Mouse (Mus musculus) intestine, embryonic 16.5 days (tissue): ENCODE results near the gene Adam11. TPM values are rescaled to one million over a fixed set of nuclear protein-coding genes. Genes with fewer than 3 reads are reported as not detected.
A peak's percentile ranks its signal among the peaks of the same experiment; 100 is the strongest.

Experiments used
- ATAC-seq: fragments of 200-750 bp; cut with Nextera tagmentation; 2 replicates; pipeline ENCODE4 v1.8.0; 2017; ENCODE audit warnings: moderate TSS enrichment, moderate library complexity
- H3K27ac ChIP-seq: fragments of 300-500 bp; sonication (generic); 2 replicates; pipeline ENCODE4 v1.5.1; 2014; ENCODE audit warnings: mild to moderate bottlenecking, low read length
- H3K27me3 ChIP-seq: fragments of 300-500 bp; sonication (generic); replicated peaks from 2 replicates; pipeline ENCODE4 v1.6.1; 2014; ENCODE audit warnings: low read length, control low read depth, mixed read lengths; ENCODE audit not compliant: control insufficient read depth, insufficient read depth
- H3K36me3 ChIP-seq: fragments of 300-500 bp; sonication (generic); 2 replicates; pipeline ENCODE4 v1.6.1; 2014; ENCODE audit warnings: low read length, control low read depth; ENCODE audit not compliant: control insufficient read depth, insufficient read depth
- H3K4me1 ChIP-seq: fragments of 300-500 bp; sonication (generic); 2 replicates; pipeline ENCODE4 v1.6.1; 2014; ENCODE audit warnings: low read length, control low read depth, mixed read lengths; ENCODE audit not compliant: control insufficient read depth, insufficient read depth
- H3K4me2 ChIP-seq: fragments of 300-500 bp; sonication (generic); 2 replicates; pipeline ENCODE4 v1.6.1; 2014; ENCODE audit warnings: low read depth, low read length, control low read depth
- H3K4me3 ChIP-seq: fragments of 300-500 bp; sonication (generic); 2 replicates; pipeline ENCODE4 v1.5.1; 2014; ENCODE audit warnings: mild to moderate bottlenecking, low read length
- H3K9ac ChIP-seq: fragments of 300-500 bp; sonication (generic); 2 replicates; pipeline ENCODE4 v1.6.1; 2014; ENCODE audit warnings: low read depth, low read length
- H3K9me3 ChIP-seq: fragments of 300-500 bp; sonication (generic); 2 replicates; pipeline ENCODE4 v1.6.1; 2016; ENCODE audit warnings: low read length, control low read depth; ENCODE audit not compliant: control insufficient read depth
- WGBS: fragments of 180-500 bp; shearing (Covaris S2); extraction: QIAGEN DNeasy Blood & Tissue Kit; methylation state at CpG from one replicate; pipeline ENCODE4 v1.1.7; 2014; 5-methylcytosine and 5-hydroxymethylcytosine counted together
- polyA plus RNA-seq: library from polyadenylated mRNA; unstranded; fragments of >200 nt; fragmentation: Nextera tagmentation; extraction: Ambion mirVana; gene quantifications from 2 replicates; pipeline ENCODE4 v1.2.1, GENCODE M21; 2015

The Adam11 gene
- polyA plus RNA-seq, 1 experiment from 2014 or later = 3.1 TPM

- no peak overlapping the region for H3K4me2 ChIP-seq
- ATAC-seq = no peak
These were observed 12.9 kb upstream of the Adam11 start for GRCm38 (mm10) chr11:102748381-102748780.

GRCm38 (mm10) chr11:102749712-102750111 is 11.5 kb upstream of the Adam11 start:
- Histone ChIP-seq H3K9me3 (no peaks in the 10 kb centered on the region), H3K4me1 (peaks cover 4% of the 10 kb centered on the region; the same call in 1 of the 2 replicates), H3K4me2 (no peak overlapping the region), H3K4me3 (no peak overlapping the region), H3K9ac (no peak overlapping the region), H3K36me3 (no peaks in the 10 kb centered on the region), H3K27me3 (no peaks in the 10 kb centered on the region), H3K27ac (no peak overlapping the region)
- ATAC-seq = no peak
- 88% methylated on average over 2 of the region's 2 CpGs for WGBS

More at GRCm38 (mm10) chr11:102748381-102748780, 12.9 kb upstream of the Adam11 start:
- H3K27ac ChIP-seq = no peak overlapping the region
- H3K9me3 ChIP-seq = no peaks in the 10 kb centered on the region
- 73% methylated on average over 4 of the region's 4 CpGs for WGBS
- no peak overlapping the region for H3K4me3 ChIP-seq
- H3K27me3 ChIP-seq = no peaks in the 10 kb centered on the region
- no peaks in the 10 kb centered on the region for H3K4me1 ChIP-seq
- no peak overlapping the region for H3K9ac ChIP-seq
- no peaks in the 10 kb centered on the region for H3K36me3 ChIP-seq

GRCm38 (mm10) chr11:102752896-102753590 is 8.2 kb upstream of the Adam11 start:
- Histone ChIP-seq H3K27me3 (no peaks in the 10 kb centered on the region), H3K9me3 (no peaks in the 10 kb centered on the region), H3K27ac (no peak overlapping the region), H3K4me3 (no peak overlapping the region), H3K4me1 (peaks cover 5% of the 10 kb centered on the region; the same call in 1 of the 2 replicates), H3K36me3 (no peaks in the 10 kb centered on the region), H3K4me2 (no peak overlapping the region), H3K9ac (no peak overlapping the region)
- WGBS = 73% methylated on average over 13 of the region's 13 CpGs
- no peak for ATAC-seq

GRCm38 (mm10) chr11:102753591-102754324 is 7.5 kb upstream of the Adam11 start:
- H3K4me2 ChIP-seq = peak overlapping the region; percentile 50
- H3K4me3 ChIP-seq = no peak overlapping the region
- H3K4me1 ChIP-seq = peaks cover 5% of the 10 kb centered on the region; the same call in 1 of the 2 replicates
- H3K27ac ChIP-seq = no peak overlapping the region
- WGBS = 42% methylated on average over 18 of the region's 18 CpGs
- peak; percentile 52 for ATAC-seq
- H3K27me3 ChIP-seq = no peaks in the 10 kb centered on the region
- no peaks in the 10 kb centered on the region for H3K9me3 ChIP-seq
- no peaks in the 10 kb centered on the region for H3K36me3 ChIP-seq
- peak overlapping the region; percentile 5; the same call in 1 of the 2 replicates for H3K9ac ChIP-seq

- WGBS = 38% methylated on average over 4 of the region's 4 CpGs
- Histone ChIP-seq H3K4me1 (peaks cover 5% of the 10 kb centered on the region; the same call in 1 of the 2 replicates), H3K4me3 (no peak overlapping the region), H3K4me2 (peak overlapping the region; percentile 50), H3K27me3 (no peaks in the 10 kb centered on the region), H3K27ac (0 out of 2 replicates have a peak overlapping the region, but pooled peaks have one; percentile 7), H3K9me3 (no peaks in the 10 kb centered on the region), H3K9ac (peak overlapping the region; percentile 5; the same call in 1 of the 2 replicates), H3K36me3 (no peaks in the 10 kb centered on the region)
- ATAC-seq = no peak
These were observed 6.8 kb upstream of the Adam11 start for GRCm38 (mm10) chr11:102754416-102754815.

- ATAC-seq = no peak
- peaks cover under 1% of the 10 kb centered on the region; the same call in 1 of the 2 replicates for H3K27me3 ChIP-seq
- H3K4me1 ChIP-seq = peaks cover 5% of the 10 kb centered on the region; the same call in 1 of the 2 replicates
- no peaks in the 10 kb centered on the region for H3K36me3 ChIP-seq
- no peak overlapping the region for H3K4me2 ChIP-seq
- 79% methylated on average over 7 of the region's 7 CpGs for WGBS
- H3K9me3 ChIP-seq = no peaks in the 10 kb centered on the region
- no peak overlapping the region for H3K9ac ChIP-seq
- H3K4me3 ChIP-seq = no peak overlapping the region
- H3K27ac ChIP-seq = no peak overlapping the region
These were observed 5.8 kb upstream of the Adam11 start for GRCm38 (mm10) chr11:102755391-102755790.

- H3K4me2 ChIP-seq = no peak overlapping the region
- no peak overlapping the region for H3K4me3 ChIP-seq
- H3K27ac ChIP-seq = no peak overlapping the region
- H3K36me3 ChIP-seq = no peaks in the 10 kb centered on the region
- peaks cover 11% of the 10 kb centered on the region for H3K4me1 ChIP-seq
- 91% methylated on average over 2 of the region's 2 CpGs for WGBS
- H3K9me3 ChIP-seq = no peaks in the 10 kb centered on the region
- H3K27me3 ChIP-seq = peaks cover 14% of the 10 kb centered on the region; the same call in 1 of the 2 replicates
- no peak overlapping the region for H3K9ac ChIP-seq
- no peak for ATAC-seq
These were observed 2.3 kb upstream of the Adam11 start for GRCm38 (mm10) chr11:102758977-102759376.

GRCm38 (mm10) chr11:102760805-102761308 is 382 bp upstream of the Adam11 start:
- no peaks in the 10 kb centered on the region for H3K36me3 ChIP-seq
- 23% methylated on average over 6 of the region's 6 CpGs for WGBS
- no peaks in the 10 kb centered on the region for H3K9me3 ChIP-seq
- H3K4me2 ChIP-seq = peak overlapping the region; percentile 100
- H3K4me3 ChIP-seq = peak overlapping the region; percentile 65
- no peak overlapping the region for H3K27ac ChIP-seq
- no peak; the same call in 1 of the 2 replicates for ATAC-seq
- H3K27me3 ChIP-seq = peaks cover 14% of the 10 kb centered on the region; the same call in 1 of the 2 replicates
- peaks cover 6% of the 10 kb centered on the region for H3K4me1 ChIP-seq
- peak overlapping the region; percentile 67 for H3K9ac ChIP-seq

GRCm38 (mm10) chr11:102762248-102762647 is 1.0 kb downstream of the Adam11 start:
- Histone ChIP-seq H3K27ac (no peak overlapping the region), H3K9ac (peak overlapping the region; percentile 67; the same call in 1 of the 2 replicates), H3K9me3 (no peaks in the 10 kb centered on the region), H3K4me1 (peaks cover 6% of the 10 kb centered on the region), H3K36me3 (no peaks in the 10 kb centered on the region), H3K4me3 (peak overlapping the region; percentile 65), H3K27me3 (peaks cover 14% of the 10 kb centered on the region; the same call in 1 of the 2 replicates), H3K4me2 (peak overlapping the region; percentile 100)
- no peak; the same call in 1 of the 2 replicates for ATAC-seq
- 25% methylated on average over 15 of the region's 15 CpGs for WGBS
